Mouse (Mus musculus) heart, embryonic 11.5 days (tissue): ENCODE measurements around the gene Tmem106a. TPM values are rescaled to one million over a fixed set of nuclear protein-coding genes. Genes with fewer than 3 reads are reported as not detected.
"Not testable (repeated sequence)": the region's sequence is repeated elsewhere in the genome, so short reads cannot be mapped to it uniquely, and the experiment has no call there.

Source experiments
- ATAC-seq: fragments of 200-750 bp; cut with Nextera tagmentation; replicated peaks from 2 replicates; pipeline ENCODE4 v1.8.0; 2017; ENCODE audit warnings: moderate library complexity; ENCODE audit not compliant: insufficient number of reproducible peaks, low FRiP score, low TSS enrichment
- H3K27ac ChIP-seq: fragments of 300-500 bp; sonication (generic); 2 replicates; pipeline ENCODE4 v1.5.1; 2014; ENCODE audit warnings: mild to moderate bottlenecking, low read depth, low read length
- H3K27me3 ChIP-seq: fragments of 300-500 bp; sonication (generic); 2 replicates; pipeline ENCODE4 v1.6.1; 2014; ENCODE audit warnings: mild to moderate bottlenecking, low read length, mixed read lengths; ENCODE audit not compliant: control insufficient read depth, insufficient read depth
- H3K36me3 ChIP-seq: fragments of 300-500 bp; sonication (generic); 2 replicates; pipeline ENCODE4 v1.6.1; 2014; ENCODE audit warnings: mild to moderate bottlenecking, low read length, moderate library complexity, mixed read lengths; ENCODE audit not compliant: control insufficient read depth, insufficient read depth
- H3K4me1 ChIP-seq: fragments of 300-500 bp; sonication (generic); 2 replicates; pipeline ENCODE4 v1.6.1; 2014; ENCODE audit warnings: low read length; ENCODE audit not compliant: control insufficient read depth, insufficient read depth
- H3K4me2 ChIP-seq: fragments of 300-500 bp; sonication (generic); 2 replicates; pipeline ENCODE4 v1.6.1; 2014; ENCODE audit warnings: mild to moderate bottlenecking, moderate library complexity
- H3K4me3 ChIP-seq: fragments of 300-500 bp; sonication (generic); 2 replicates; pipeline ENCODE4 v1.5.1; 2014; ENCODE audit warnings: low read depth, low read length
- H3K9ac ChIP-seq: fragments of 300-500 bp; sonication (generic); 2 replicates; pipeline ENCODE4 v1.6.1; 2014; ENCODE audit warnings: mild to moderate bottlenecking, low read depth, low read length, moderate library complexity
- H3K9me3 ChIP-seq: fragments of 300-500 bp; sonication (generic); replicated peaks from 2 replicates; pipeline ENCODE4 v1.6.1; 2016; ENCODE audit warnings: low read length; ENCODE audit not compliant: control insufficient read depth
- WGBS: fragments of 180-500 bp; shearing (Covaris S2); extraction: QIAGEN DNeasy Blood & Tissue Kit; methylation state at CpG from one replicate; pipeline ENCODE4 v1.1.7; 2014; ENCODE audit not compliant: insufficient replicate concordance; 5-methylcytosine and 5-hydroxymethylcytosine counted together
- polyA plus RNA-seq: library from polyadenylated mRNA; unstranded; fragments of >200 nt; fragmentation: Nextera tagmentation; extraction: Ambion mirVana; gene quantifications from 2 replicates; pipeline ENCODE4 v1.2.1, GENCODE M21; 2014

Tmem106a gene
- polyA plus RNA-seq, 1 experiment from 2014 or later: 4.4 TPM

DNA sequence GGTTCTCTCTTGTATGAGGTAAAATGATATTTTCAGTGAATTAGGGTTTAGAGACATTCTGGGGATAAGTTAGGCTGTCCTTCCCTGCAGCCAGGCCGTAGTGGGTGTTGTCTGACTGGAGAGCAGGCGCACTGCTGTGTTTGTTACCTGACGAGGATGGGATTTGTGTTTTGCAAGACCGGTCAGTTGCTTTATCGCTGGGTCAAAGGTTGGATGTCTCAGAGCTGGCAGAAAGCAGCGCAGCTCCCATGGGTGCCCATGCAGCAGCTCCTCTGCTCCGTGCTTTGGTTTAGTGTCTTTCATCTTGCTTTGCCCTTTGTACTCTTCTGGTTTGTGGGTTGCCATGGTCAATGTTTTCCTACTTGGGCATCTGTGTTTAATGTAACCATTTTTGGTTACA lies 25.5 kb upstream of the Tmem106a start:
- Histone ChIP-seq H3K27me3 (no peaks in the 10 kb centered on the region), H3K27ac (no peak overlapping the region), H3K4me2 (no peak overlapping the region), H3K9ac (no peak overlapping the region), H3K4me1 (peaks cover 8% of the 10 kb centered on the region), H3K36me3 (peaks cover 2% of the 10 kb centered on the region; the same call in 1 of the 2 replicates), H3K9me3 (no peaks in the 10 kb centered on the region), H3K4me3 (no peak overlapping the region)
- WGBS: 87% methylated on average over 7 of the region's 7 CpGs
- no peak for ATAC-seq

DNA sequence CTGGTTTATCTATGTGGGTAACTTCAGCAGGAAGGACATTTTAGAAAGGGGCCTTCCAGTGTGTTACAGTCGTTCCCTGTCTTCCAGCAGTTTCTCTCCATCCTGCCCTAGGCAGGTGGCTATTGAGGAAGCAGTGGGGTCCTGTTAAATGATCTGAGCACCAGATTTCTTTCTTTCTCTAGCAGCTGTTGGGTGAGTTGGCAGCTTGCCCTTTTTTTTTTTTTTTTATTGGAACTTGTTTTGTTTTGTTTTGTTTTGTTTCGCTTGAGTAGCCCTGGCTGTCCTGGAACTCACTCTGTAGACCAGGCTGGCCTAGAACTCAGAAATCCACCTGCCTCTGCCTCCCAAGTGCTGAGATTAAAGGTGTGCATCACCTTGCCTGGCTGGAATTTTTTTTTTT lies 25.1 kb upstream of the Tmem106a start:
- 73% methylated on average over 2 of the region's 2 CpGs for WGBS
- Histone ChIP-seq H3K9ac (no peak overlapping the region), H3K27ac (no peak overlapping the region), H3K9me3 (no peaks in the 10 kb centered on the region), H3K27me3 (no peaks in the 10 kb centered on the region), H3K4me1 (peaks cover 8% of the 10 kb centered on the region), H3K36me3 (peaks cover 2% of the 10 kb centered on the region; the same call in 1 of the 2 replicates), H3K4me3 (no peak overlapping the region), H3K4me2 (no peak overlapping the region)
- no peak for ATAC-seq

DNA sequence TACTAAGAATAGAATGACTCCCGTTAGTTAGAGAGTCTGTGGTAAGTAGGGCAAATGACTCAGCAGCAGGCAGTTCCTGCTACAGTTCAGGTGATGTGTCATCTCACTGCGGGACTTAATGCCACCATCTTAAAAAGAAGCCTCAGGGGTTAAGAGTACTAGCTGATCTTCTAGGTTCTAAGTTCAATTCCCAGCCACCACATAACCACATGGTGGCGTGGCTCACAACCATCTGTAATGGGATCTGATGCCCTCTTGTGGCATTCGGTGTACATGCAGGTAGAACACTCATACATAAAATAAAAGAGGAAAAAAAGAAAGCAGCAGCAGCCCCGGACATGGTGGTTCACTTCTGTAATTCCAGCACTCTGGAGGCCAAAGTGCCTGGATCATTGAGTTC lies 19.7 kb upstream of the Tmem106a start:
- H3K4me3 ChIP-seq: no peak overlapping the region
- no peak overlapping the region for H3K9ac ChIP-seq
- H3K9me3 ChIP-seq: no peaks in the 10 kb centered on the region
- no peaks in the 10 kb centered on the region for H3K4me1 ChIP-seq
- no peak overlapping the region for H3K4me2 ChIP-seq
- no peak overlapping the region for H3K27ac ChIP-seq
- no peak for ATAC-seq
- WGBS: 41% methylated on average over 5 of the region's 5 CpGs
- H3K27me3 ChIP-seq: no peaks in the 10 kb centered on the region
- H3K36me3 ChIP-seq: peaks cover 22% of the 10 kb centered on the region

DNA sequence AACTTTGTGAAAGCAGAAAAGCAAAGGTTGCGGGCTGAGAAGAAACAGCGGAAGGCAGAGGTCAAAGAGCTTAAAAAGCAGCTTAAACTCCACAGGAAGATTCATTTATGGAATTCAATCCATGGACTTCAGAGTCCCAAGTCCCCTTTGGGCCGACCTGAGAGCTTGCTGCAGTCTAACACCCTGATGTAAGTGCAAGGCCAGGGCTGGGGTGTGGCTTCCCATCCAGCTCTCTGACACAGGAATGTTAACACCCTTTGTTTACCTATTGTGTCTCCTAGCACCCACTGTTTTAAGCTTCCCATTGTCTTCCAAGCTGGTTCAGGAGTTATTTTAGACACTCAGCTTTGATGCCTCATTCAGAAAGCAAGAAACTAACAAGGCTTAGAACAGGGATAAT lies 13.6 kb upstream of the Tmem106a start:
- Histone ChIP-seq H3K27ac (no peak overlapping the region), H3K36me3 (peaks cover 50% of the 10 kb centered on the region), H3K4me1 (no peaks in the 10 kb centered on the region), H3K4me2 (no peak overlapping the region), H3K9ac (no peak overlapping the region), H3K27me3 (no peaks in the 10 kb centered on the region), H3K4me3 (no peak overlapping the region), H3K9me3 (no peaks in the 10 kb centered on the region)
- ATAC-seq: no peak
- WGBS: 79% methylated on average over 3 of the region's 3 CpGs

DNA sequence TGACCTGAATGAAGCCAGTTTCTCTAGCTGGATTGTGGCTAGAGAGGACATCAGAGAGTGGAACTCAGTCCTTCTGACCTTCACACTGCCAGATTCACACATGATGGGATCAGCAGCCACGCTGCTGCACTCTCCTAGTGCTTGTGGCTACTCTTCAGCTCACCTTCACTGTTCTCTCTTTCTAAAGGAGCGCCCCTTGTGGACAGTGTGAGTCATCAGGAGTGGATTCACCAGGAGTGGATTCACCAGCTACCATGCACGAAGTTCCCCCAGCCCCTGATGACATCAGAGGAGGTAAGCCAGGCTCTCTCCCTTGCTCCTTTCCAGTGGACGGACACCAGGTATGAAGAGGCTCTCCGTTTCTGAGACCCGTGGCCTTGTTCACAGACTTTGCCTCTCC lies 5.9 kb upstream of the Tmem106a start:
- 74% methylated on average over 6 of the region's 6 CpGs for WGBS
- Histone ChIP-seq H3K9ac (no peak overlapping the region), H3K4me1 (no peaks in the 10 kb centered on the region), H3K27me3 (no peaks in the 10 kb centered on the region), H3K9me3 (no peaks in the 10 kb centered on the region), H3K4me3 (no peak overlapping the region), H3K4me2 (no peak overlapping the region), H3K27ac (no peak overlapping the region), H3K36me3 (peaks cover 60% of the 10 kb centered on the region)
- ATAC-seq: no peak

DNA sequence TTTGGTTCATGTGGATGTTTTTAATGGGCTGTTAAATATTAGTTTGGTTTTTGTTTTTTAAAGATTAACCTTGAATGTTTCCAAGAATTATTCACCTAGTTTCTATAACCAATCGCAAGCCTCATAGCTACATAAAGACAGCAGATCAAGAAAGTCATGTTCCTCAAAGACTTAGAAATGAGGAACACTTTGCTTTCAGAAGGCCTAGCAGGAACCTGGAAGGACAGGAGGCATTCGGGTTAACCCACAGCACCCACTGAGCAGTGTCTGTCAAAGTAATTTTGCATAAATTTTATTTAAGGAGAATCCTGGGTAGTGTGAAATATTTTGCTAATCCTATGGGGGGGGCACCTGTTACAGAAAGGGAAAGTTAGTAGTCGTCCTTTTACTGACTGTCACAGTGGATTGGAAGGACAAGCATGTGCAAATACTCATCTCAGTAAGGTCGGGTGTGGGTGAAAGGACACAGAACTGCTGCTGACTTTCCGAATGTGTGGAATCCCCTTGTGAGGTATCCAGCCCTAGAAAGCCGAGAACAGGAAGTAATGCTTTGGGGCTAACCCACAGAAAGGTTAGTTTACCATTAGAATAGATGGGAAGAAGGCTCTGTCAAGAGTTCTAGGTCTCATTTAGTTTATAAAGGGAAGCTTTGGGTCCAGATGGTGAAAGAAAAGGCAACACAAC lies 819 bp upstream of the Tmem106a start:
- WGBS: 63% methylated on average over 6 of the region's 6 CpGs
- H3K4me1 ChIP-seq: 0 out of 2 replicates have a peak, but pooled peaks cover 7% of the 10 kb centered on the region
- no peaks in the 10 kb centered on the region for H3K27me3 ChIP-seq
- H3K4me3 ChIP-seq: no peak overlapping the region
- H3K4me2 ChIP-seq: no peak overlapping the region
- H3K27ac ChIP-seq: no peak overlapping the region
- no peak for ATAC-seq
- no peak overlapping the region for H3K9ac ChIP-seq
- H3K9me3 ChIP-seq: no peaks in the 10 kb centered on the region
- peaks cover 23% of the 10 kb centered on the region for H3K36me3 ChIP-seq

DNA sequence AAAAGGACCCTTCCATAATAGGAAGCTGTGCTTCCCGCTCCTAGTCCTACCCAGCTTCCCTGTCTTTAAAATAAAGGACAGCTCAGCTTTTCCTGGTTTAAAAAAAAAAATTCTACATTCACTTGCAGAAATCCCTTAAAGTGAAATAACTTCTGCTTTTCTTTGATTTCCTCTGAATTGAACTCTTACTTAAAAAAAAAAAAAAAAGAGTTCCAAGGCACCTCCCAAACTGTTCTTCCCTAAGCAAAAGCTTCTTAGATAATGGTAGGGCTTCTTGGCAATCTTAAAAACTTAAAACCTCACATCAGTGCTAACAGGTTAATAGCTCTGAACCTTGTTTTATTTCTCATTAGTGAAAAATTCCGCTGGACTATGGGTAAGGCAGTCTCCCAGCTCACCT lies 1.2 kb downstream of the Tmem106a start:
- 81% methylated on average over 2 of the region's 2 CpGs for WGBS
- H3K4me1 ChIP-seq: 0 out of 2 replicates have a peak, but pooled peaks cover 7% of the 10 kb centered on the region
- no peak overlapping the region for H3K4me3 ChIP-seq
- H3K9ac ChIP-seq: no peak overlapping the region
- H3K27ac ChIP-seq: no peak overlapping the region
- no peak for ATAC-seq
- H3K9me3 ChIP-seq: no peaks in the 10 kb centered on the region
- no peak overlapping the region for H3K4me2 ChIP-seq
- peaks cover 15% of the 10 kb centered on the region for H3K36me3 ChIP-seq
- no peaks in the 10 kb centered on the region for H3K27me3 ChIP-seq

DNA sequence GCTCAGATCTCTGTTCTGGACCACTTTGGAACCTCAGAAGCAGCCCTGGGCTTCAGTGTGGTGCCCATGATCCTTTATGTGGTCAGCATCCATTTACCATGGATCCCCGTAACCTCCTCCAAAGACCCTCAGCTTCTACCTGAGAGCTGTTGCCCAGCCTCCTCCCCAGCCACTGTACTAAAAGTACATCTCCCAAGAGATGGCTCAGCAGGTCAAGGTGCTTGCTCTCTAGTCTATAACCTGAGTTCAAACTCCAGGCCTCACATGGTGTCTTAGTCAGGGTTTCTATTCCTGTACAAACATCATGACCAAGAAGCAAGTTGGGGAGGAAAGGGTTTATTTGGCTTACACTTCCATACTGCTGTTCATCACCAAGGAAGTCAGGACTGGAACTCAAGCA lies 3.0 kb downstream of the Tmem106a start:
- not testable (repeated sequence) for H3K4me1 ChIP-seq, H3K9me3 ChIP-seq, ATAC-seq, H3K36me3 ChIP-seq, H3K27me3 ChIP-seq, H3K4me2 ChIP-seq, H3K4me3 ChIP-seq, H3K27ac ChIP-seq, H3K9ac ChIP-seq
- WGBS: 97% methylated on average over 1 of the region's 1 CpGs

DNA sequence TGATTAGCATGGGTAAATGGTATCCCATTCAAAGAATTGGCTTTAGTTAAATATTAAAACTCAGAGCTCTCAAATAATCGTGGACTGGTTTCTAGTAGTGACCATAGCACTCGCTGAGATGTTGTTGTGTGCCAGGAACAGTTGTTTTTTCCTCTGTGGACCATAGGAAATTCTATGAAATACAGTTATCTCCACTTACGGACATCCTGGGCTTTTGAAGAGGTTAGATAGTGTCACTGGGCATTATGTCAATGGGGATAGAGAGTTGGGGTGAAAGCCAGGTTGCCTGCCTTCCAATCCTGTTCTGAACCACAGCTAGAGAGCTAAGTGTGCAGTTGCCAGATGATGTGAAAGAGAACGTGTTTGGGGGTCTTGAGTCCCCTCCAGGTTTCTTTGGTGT lies 3.8 kb downstream of the Tmem106a start:
- WGBS: 68% methylated on average over 4 of the region's 4 CpGs
- ATAC-seq: no peak
- Histone ChIP-seq H3K27ac (no peak overlapping the region), H3K4me3 (no peak overlapping the region), H3K4me2 (no peak overlapping the region), H3K9ac (no peak overlapping the region), H3K9me3 (no peaks in the 10 kb centered on the region), H3K36me3 (no peaks in the 10 kb centered on the region), H3K27me3 (no peaks in the 10 kb centered on the region), H3K4me1 (0 out of 2 replicates have a peak, but pooled peaks cover 7% of the 10 kb centered on the region)
